Mouse (Mus musculus): ENCODE data around the gene Sde2. TPM values are rescaled to one million over a fixed set of nuclear protein-coding genes. Genes with fewer than 3 reads are reported as not detected.
"Not testable (repeated sequence)": the region's sequence is repeated elsewhere in the genome, so short reads cannot be mapped to it uniquely, and the experiment has no call there.

Sde2 gene
- total RNA-seq, 2 experiments from 2014 or later, result 18.8 to 21.0 TPM

DNA sequence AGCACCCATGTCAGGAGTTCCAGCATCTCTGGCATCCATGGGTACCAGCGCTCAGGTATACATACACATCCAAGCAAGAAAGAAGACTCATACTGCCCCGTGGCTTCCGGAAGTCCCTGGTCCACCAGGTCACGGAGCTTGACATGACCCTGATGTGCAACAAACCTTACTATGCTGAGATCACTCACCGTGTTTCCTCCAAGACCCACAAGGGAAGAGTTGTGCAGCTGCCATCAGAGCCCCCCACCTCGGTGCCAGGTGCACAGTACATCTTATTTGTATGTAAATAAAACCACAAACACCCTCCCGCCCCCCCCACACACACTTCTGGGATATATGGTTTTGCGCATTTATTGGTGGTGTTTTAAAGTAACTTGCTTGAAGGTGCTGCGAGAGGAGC is 24.2 kb downstream of the Sde2 start:
- intact Hi-C loops (cut with DNase I), result no loop called here
- DNase-seq (ENCODE audit: low spot score in 2 of 2), result no peak

DNA sequence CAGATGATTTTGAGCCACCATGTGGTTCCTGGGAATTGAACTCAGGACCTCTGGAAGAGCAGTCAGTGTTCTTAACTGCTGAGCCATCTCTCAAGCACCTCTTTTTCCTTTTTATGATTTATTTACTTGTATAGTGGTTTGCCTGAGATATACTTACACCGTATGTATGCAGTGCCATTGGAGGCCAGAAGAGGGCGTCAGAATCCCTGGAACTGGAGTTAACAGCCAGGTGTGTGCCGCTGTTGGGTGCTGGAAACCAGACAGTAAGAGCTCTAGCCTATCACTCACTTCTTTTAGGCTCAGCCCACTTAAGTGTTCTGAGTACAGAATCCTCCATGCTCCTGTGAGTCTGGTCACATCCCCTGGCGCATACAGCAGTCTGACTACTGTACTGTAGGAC is 26.5 kb downstream of the Sde2 start:
- no peak for DNase-seq (ENCODE audit: low spot score in 2 of 2)
- intact Hi-C loops (cut with DNase I), result no loop called here

DNA sequence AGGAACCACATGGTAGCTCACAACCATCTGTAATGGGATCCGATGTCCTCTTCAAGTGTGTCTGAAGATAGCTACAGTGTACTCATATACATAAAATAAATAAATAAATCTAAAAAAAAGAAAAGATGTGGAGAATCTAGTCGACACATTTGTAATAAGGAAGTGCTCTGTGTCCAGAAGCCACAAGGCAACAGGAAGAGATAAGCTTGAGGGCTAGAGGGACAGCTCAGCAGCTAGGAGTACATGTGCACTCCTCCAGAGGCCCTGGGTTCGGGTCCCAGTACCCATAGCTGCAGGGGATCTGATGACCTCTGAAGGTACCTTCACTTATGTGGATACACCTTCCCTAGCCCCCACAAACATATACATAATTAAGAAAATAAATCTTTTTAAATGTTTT is 30.8 kb downstream of the Sde2 start:
- no peak for DNase-seq (ENCODE audit: low spot score in 2 of 2)
- intact Hi-C loops (cut with DNase I), result no loop called here

DNA sequence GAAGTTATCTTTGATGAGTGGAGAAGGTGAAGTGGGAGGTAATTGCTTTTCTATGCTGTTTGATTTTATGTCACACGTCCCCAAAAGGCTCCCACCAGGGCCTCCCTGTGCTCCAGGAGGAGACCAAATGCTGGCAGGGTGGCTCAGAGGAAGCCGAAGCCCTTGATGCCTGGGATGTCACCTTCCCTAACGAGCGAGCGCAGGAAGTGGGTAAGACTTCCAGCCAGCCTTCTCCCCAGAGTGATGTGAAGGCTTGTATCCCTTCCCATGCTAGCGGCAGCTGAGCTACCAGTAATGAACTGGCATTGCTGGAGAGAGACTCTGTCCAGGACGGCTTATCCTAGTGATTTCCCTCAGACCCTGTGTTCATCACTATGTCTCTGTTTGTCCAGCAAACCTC is 32.8 kb downstream of the Sde2 start:
- intact Hi-C loops (cut with DNase I), result no loop called here
- DNase-seq (ENCODE audit: low spot score in 2 of 2), result no peak

DNA sequence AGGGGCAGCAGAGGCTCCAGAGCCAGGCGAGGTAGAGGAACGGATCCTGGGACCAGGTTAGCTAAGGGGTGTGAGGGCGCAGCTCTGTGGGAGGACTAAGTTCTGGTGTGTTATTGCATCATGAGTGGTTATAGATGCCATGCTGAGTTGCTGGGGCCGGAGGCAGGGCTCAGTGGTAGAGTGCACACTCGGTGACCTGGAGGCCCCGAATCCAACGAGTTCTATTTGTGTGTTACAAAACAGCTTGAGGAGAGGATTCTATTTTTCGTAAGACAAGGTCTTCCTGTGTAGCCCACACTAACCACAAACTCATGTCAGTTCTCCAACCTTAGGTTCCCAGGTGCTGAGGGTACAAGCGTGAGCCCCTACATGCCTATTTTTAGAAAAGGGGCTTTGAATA is 33.6 kb downstream of the Sde2 start:
- intact Hi-C loops (cut with DNase I), result no loop called here

DNA sequence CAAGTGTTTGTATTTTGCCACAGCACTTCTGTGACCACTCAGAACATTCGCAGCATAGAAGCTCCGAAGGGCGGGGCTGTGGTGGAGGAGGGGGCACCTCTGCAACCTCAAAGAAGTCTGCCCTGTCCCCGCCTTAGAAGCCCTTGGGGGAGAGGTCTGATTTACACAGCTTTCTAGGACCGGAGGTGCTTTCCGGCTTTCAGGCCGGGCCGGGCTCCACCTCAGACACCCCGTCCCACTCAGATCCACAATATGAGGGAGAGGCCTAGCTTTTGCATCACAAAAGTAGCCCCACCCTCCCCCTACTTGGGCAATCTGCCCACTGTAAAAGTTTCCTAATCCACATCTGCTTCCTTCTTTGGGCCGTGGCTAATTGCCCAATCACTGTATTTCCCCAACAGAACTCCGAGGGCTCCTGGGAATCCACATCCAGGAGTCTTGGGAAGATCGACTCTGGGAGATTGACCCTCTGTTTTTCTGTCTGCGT is 37.7 kb downstream of the Sde2 start:
- intact Hi-C loops (cut with DNase I), result no loop called here
- no peak for DNase-seq (ENCODE audit: low spot score in 2 of 2)

More for the DNA sequence above, 33.6 kb downstream of the Sde2 start:
- no peak for DNase-seq (ENCODE audit: low spot score in 2 of 2)

DNA sequence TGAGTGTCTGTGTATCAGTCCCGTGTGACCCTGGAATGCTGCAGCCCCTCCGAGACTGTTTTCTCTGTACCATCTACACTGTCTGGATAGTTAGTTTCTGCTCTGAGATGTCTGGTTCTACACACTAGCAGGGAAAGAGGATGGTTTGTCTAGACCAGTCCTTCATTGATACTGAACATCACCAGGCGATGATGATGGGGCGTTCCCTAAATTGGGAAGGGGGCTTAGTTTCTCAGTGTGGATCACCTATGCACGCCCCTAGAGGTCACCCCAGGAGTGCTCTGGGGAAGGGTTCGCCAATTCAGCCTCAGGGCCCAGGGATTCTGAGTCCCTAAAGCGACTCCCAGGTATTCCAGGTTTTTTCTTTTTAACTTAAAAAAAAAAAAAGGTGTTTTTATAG is 38.2 kb downstream of the Sde2 start:
- intact Hi-C loops (cut with DNase I), result no loop called here
- no peak for DNase-seq (ENCODE audit: low spot score in 2 of 2)

DNA sequence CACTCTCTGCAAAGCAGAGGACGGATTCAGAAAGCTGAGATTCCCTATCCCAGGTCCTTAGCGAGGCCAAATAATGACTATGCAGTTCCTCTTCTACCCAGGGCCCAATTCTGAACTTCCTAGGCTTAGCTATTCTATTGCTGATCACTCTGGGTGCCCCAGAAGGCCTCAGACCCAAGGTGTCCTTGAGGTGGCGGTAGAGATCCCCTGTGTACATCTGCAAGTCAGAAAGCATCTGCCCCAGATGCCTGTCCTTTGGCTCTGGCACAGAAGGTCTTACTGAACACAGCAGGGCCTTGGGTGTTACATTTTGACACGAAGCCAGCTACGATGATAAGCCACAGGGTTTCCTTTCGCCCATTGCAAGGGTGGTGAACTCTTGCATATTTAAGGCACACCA is 38.9 kb downstream of the Sde2 start:
- intact Hi-C loops (cut with DNase I), result no loop called here
- DNase-seq (ENCODE audit: low spot score in 2 of 2), result no peak

DNA sequence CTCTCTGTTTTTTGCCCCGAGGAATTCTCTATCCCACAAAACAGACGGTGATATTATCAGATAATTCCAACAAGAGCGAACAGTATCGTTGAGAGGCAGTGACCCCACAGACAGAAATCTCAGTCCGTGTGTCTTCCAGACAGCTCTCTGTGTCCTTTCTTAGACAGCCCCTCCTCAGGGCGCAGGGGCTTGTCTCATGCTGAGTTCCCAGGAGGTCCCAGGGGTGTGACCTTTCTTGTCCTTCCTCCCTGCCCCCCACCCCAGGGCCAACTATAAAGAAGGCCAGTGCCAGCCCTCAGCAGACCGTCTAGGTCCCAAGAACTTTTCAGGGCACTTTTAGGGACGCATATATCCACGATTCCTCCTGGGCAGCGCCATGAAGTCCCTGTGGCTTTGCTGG is 41.9 kb downstream of the Sde2 start, which contains the start of gene Lefty2:
Gene Lefty2, plus strand, starts transcription at position 301 of the 400 bp plus-strand sequence.
- DNase-seq (ENCODE audit: low spot score in 2 of 2), result no peak
- intact Hi-C loops (cut with DNase I), result no loop called here

DNA sequence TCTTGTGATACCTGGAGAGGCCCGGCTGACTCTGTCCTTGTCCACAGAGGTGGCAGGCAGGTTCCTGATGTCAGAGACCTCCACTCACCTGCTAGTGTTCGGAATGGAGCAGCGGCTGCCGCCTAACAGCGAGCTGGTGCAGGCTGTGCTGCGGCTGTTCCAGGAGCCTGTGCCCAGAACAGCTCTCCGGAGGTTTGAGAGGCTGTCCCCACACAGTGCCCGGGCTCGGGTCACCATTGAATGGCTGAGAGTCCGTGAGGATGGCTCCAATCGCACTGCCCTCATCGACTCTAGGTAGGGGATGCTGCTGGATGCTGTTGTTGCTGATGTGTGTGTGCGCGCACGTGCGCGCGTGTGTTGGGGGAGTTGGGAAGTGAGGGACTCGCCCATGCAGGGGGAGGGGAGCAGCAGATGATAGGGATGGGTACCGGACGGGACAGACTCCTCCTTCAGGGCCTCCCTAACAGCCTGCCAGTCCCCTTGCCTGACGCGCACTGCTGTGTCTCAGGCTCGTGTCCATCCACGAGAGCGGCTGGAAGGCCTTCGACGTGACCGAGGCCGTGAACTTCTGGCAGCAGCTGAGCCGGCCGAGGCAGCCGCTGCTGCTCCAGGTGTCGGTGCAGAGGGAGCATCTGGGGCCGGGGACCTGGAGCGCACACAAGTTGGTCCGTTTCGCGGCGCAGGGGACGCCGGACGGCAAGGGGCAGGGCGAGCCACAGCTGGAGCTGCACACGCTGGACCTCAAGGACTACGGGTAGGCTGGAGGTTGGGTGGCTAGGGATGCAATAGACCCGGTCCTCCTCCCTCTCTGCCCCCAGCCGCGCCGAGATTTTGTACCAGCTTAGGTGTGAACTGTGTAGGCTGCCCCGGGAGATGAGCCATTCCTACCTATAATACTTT is 43.4 kb downstream of the Sde2 start:
- intact Hi-C loops (cut with DNase I), result not testable (repeated sequence)

DNA sequence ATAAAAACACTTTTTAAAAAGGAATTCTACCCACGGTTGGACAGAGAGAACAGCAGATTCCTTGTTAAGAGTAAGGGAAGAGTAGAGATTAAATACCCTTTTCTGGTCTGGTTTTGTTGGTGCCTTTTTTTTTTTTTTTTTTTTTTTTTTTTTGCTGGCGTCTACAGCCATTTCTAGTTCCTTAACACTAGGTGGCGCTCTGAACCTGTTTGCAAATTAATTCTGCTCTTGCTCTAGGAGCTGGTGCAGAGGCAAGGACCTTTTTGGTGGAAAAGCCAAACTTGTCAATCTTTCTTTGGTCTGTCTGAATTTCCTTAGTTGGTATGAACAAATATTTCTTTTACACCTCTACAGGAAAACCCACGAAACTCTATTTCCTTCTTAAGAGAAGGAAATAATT is 50.2 kb downstream of the Sde2 start:
- intact Hi-C loops (cut with DNase I), result loop anchor here (1.0 kb wide), 1 partner anchor 73 kb away; no protein-coding TSS in a partner anchor
- DNase-seq (ENCODE audit: low spot score in 2 of 2), result peak in 1 of 2 experiments; percentile 54

More for the DNA sequence above, 43.4 kb downstream of the Sde2 start:
- DNase-seq (ENCODE audit: low spot score in 2 of 2), result not testable (repeated sequence)

DNA sequence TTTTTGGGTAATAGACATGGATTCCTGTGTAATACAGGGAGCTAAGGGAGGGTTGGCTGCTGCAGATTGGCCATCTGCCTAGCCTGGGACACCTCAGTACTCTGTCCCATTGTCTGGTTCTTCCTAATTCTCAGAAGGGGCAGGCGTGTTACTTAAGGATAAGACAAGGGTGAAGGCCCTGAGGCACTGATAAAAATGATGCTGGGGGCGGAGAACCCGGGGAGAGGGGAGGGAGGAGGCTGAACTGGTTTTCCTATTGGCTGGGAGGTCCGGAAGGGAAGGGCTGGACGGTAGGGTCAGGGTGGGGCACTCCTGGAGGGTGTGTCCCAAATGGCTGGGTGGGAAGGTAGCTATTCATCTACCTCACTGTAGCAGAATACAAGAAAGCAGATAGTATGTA is 52.0 kb downstream of the Sde2 start:
- intact Hi-C loops (cut with DNase I), result no loop called here
- DNase-seq (ENCODE audit: low spot score in 2 of 2), result no peak

DNA sequence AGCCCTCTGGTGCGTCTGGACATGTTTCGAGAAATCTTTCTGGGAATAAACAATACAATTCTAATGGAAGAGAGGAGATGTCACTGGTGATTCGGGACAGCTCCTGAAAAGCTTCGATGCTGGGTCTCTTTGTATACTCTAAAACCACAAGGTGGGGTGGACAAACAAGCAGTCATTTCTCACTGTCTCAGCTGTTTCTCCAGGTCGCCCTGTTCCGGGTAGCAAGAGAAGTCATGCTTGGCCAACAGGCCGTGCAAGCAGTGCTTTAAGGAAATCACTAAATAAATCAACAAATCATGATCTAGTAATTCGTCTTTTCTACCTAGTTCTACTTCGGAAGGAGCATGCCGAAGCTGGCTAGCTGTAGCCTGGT is 52.7 kb downstream of the Sde2 start:
- intact Hi-C loops (cut with DNase I), result no loop called here
- DNase-seq (ENCODE audit: low spot score in 2 of 2), result no peak

DNA sequence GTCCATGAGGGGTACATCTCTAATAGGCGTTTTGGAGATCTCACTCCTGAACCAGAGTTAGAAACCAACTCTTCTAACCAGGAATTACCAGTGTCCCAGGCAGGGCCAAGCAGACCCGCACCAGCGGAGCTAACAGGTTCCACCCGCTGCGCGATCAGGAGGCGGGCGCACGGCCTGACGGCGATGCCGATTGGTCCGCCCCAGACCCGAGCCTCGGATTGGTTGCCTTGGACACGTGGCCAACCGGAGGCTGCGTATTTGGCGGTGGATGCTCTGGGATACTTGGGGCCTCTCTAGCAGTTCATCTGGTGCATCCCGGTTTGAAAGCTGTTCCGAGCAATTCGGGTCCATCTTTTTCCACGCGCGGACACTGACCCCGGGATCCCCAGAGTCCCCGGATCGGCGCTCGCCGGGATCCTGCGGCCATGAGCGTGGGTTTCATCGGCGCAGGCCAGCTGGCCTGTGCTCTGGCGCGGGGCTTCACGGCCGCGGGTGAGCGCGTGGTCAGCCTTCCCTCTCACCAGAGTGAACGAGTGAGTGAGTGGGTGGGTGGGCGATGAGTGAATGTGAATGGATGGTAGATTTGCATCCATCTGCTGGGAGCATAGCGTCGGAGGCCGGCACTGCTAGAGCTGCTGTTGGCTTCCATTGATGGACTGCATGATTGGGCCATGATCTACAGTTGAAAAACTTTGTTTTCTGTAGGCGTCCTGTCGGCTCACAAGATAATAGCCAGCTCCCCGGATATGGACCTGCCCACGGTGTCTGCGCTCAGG is 53.3 kb downstream of the Sde2 start, which contains the start of gene Pycr2:
Gene Pycr2, plus strand, starts transcription at position 255 of the 776 bp plus-strand sequence.
- intact Hi-C loops (cut with DNase I), result no loop called here
- peak; percentile 94 to 96 for DNase-seq (ENCODE audit: low spot score in 2 of 2)

DNA sequence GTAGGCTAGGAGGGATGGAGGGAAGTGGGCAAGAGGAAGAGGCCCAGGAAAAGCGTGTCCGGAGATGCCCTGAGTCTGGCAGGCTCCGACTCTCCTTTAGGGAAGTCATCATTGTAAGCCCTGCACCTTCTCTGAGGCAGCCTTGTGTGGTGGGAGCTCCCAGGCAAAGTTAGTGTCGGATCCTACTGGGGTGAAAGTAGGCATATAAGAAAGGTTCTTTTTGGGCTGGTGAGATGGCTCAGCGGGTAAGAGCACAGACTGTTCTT is 53.8 kb downstream of the Sde2 start:
- intact Hi-C loops (cut with DNase I), result no loop called here
- no peak for DNase-seq (ENCODE audit: low spot score in 2 of 2)

DNA sequence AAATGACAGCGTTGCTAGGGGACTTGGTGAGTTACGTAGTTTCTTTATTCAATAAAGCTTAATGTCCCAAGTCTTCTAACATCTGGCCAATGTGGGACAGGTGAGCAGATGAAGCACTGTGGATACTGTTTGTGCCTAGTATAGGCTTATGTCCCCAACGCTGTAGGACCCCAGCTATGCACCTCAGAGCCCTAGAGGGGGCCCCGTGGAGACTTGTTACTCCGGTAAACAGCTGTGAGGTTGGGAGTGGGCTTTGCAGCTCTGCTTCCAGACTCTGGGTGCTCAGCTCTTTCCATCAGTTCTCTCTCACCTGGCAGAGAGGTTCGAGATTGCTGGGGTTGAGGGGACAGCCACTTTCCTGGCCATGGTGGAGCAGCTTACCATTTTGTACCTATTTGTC is 54.4 kb downstream of the Sde2 start:
- no peak for DNase-seq (ENCODE audit: low spot score in 2 of 2)
- intact Hi-C loops (cut with DNase I), result no loop called here

DNA sequence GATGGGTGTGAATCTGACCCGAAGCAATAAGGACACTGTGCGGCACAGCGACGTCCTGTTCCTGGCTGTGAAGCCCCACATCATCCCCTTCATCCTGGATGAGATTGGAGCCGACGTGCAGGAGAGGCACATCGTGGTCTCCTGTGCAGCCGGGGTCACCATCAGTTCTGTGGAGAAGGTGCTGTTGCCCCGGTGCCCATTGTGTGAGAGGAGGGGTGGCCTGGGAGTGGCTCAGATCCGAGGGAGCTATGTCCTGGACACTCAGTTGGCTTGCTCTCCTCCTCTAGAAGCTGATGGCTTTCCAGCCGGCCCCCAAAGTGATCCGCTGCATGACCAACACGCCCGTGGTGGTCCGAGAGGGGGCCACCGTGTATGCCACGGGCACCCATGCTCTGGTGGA is 54.9 kb downstream of the Sde2 start:
- DNase-seq (ENCODE audit: low spot score in 2 of 2), result no peak
- intact Hi-C loops (cut with DNase I), result no loop called here

DNA sequence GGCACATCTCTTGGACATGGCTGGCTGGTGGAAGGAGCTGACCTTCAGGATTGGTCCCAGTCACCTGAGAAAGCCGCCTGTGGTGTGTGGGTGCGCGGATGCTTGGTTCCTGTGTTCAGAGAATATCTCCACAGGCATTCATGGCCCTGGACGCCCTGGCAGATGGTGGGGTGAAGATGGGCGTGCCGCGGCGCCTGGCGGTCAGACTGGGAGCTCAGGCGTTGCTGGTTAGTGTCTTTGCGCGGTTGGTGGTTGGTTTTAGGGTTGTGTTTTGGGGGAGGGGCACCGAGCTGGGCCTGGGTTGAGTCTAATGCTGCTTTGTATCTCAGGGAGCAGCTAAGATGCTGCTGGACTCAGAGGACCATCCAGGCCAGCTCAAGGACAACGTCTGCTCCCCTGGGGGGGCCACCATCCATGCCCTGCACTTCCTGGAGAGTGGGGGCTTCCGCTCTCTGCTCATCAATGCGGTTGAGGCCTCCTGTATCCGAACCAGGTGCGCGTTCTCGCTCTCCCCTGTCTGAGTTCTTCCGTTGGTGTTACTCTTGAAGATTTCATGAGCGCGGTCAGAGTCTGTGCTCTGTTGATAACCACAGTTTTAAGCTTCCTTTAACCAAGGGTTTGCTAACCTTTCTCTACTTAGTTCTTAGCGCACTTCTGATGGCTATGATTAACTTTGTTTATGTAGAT is 55.7 kb downstream of the Sde2 start:
- no peak for DNase-seq (ENCODE audit: low spot score in 2 of 2)

DNA sequence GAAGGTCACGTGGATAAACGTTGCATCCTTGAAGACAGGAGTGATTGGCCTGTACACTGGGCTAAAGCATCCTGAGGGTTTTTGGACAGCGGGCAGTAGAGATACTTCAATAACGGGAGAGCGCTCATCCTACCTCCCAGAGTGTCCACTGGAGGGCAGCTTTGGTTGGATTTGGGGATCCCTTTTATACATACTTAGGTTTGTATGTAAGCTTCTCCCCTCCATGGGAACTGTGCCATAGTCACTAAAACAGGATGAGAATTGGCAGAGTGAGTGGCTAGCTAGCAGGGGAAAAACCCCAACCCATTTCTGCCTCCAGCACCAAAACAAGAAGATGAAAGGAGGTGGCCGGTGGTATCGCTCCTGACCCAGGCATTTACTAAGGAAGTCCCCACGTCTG is 60.2 kb downstream of the Sde2 start:
- intact Hi-C loops (cut with DNase I), result no loop called here
- DNase-seq (ENCODE audit: low spot score in 2 of 2), result no peak

More for the DNA sequence above, 55.7 kb downstream of the Sde2 start:
- intact Hi-C loops (cut with DNase I), result no loop called here

DNA sequence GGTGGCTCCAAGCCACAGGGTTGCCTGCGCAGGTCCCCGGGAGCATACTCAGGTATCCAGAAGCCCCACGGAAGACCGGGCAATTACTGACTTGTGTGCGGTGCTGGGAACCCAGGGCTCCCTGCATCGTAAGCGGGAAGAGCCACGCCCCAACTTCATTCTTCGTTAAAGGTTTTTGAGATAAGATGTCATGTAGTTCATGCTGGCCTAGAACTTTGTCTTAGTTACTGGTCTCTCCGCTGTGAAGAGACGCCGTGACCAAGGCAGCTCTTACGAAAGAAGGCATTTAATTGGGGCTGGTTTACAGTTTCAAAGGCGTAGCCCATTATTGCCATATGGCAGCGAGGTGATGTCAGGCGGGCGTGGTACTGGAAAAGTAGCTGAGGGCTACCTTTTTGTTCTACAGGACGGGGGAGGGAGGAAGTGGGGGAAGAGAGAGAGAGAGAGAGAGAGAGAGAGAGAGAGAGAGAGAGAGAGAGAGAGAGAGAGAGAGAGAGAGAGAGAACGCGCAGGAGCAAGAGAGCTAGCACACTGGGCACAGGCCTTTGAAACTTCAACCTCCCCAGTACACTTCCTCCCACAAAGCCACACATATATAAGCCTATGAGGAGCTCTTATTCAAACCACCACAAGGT is 60.8 kb downstream of the Sde2 start:
- DNase-seq (ENCODE audit: low spot score in 2 of 2), result no peak
- intact Hi-C loops (cut with DNase I), result no loop called here

Measured in left cerebral cortex, postnatal 25 days (tissue).